Mouse (Mus musculus) fat pad, adult 2 months (tissue): Measurements from ENCODE around the gene Lgi1.

Experiments used
- DNase-seq: peaks from one replicate; pipeline ENCODE4 v3.0.0-alpha.2; 2011; ENCODE audit warnings: low read depth, low spot score; ENCODE audit errors: extremely low read depth

Gene Lgi1

DNA sequence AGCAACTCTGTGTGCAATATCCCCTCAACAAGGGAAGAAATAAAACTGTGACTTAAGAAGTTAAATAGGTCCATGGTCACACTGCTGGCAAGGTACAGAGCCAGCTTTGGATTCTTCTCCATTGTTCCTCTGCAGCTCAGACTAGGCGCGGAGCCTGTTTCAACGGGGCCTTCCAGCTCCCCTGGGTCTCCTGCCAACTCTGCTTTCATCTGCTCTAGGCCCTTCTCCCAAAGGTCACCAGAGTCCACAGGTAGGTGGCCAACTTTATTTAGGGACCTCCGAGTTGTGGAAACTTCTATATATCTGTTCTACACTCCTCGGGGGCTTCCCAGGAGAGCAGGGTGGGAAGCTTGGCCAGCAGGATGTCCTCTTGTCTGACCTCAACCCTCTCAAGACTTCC is 3.0 kb upstream of the Lgi1 start:
- no peak for DNase-seq

DNA sequence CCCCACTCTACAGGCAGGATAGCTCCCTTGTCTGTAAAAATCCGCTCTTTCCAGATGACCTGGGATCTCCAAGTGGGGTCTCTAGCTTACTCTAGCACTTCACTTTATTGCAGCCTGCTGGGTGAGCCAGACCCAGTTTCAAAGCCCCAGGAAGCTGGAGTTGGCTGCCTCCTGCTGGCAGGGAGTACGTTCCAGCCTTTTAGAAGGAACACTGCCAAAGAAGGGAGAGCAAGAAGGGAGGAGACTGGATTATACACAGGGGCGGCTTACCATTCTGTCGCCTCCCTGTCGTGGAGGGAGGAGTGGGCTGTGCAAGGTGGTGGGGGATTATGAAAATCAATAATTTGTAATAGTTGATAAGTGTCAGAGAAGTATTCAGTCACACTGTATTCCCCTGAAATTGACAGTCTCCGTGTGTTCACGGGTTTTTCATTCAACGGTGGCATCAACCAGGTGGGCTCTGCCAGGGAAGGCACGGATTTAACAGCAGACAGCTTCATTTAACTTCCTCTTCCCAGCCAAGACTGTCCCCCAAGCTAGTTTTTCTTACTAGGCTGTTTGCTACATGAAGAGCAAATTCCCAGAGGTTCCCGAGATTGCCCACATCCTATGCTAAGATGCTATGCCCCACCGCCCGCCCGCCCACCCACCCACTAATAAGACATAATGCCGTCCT is 369 bp upstream of the Lgi1 start:
- DNase-seq: no peak

DNA sequence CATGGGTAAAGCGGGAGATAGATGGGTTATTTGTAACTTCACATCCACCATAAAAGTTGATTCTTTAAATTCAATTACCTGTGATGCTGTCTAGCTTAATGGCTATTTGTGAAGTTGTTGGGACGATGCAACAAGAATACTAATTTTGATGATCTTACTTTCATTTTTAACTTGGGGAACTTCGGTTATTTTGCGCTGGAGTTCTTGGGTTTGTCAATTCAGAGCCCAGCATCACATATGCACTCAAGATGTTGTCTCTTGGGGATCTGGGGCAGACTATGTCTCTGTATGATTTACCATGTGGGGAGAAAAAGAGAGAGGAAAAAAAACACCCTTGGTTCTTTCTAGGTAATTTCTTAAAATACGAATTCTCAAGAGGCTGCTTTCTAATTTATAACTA is 1.4 kb downstream of the Lgi1 start:
- no peak for DNase-seq

DNA sequence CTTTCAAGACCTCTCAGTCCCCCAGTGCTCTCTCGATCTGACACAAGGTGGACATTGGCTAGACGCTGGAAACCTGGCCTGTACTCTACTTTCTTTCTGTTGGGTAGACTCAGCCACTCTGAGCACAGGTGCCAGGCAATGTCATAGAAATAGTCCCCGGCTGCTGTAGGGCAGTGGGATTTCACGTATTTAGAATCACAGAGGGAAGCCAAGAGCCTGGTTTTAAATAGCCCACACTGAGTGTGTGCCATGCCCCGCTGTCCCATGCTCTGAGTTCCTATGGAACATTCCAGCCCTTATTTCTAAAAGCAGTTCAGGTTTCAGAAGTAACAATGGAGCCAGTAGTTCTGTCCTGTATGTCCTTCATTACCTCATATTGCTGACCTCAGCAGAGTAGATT is 3.1 kb downstream of the Lgi1 start:
- DNase-seq: no peak

DNA sequence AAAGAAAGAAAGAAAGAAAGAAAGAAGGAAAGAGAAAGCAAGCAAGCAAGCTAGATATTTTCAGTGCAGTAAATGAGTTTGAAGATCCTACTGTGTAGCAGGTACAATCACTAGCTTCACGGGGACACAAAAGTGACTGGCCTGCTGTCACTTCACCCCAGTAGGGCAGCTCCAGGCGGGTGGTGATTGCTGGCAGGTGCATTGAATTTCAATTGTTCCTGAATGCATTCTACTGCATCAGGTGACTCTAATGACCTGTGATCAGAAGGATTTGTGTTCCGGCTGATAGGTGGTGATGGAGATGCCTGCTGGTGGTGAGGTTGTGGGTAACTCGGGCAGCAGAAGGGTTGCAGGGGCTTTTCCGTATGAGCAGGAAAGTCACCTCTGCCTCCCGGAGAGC is 6.7 kb downstream of the Lgi1 start:
- DNase-seq: no peak

DNA sequence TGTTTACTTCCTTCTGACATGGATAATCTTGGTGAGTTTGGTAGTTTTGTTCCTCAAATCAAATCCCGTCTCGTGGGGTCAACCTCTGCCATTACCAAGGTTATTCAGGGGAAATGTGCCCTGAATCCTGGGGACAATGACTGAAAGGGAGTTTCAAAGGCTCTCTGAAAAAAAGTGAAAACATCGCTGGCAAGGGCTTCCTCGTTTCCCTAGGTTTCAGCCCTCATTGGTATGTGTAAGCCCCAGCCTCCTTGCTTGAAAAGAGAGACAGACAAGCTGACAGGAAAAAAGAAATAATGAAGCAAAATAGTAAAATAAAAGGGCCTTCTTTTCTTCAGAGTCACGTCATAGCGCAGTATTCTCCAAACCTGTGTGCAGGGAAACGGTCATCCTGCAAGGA is 9.5 kb downstream of the Lgi1 start:
- DNase-seq: no peak

DNA sequence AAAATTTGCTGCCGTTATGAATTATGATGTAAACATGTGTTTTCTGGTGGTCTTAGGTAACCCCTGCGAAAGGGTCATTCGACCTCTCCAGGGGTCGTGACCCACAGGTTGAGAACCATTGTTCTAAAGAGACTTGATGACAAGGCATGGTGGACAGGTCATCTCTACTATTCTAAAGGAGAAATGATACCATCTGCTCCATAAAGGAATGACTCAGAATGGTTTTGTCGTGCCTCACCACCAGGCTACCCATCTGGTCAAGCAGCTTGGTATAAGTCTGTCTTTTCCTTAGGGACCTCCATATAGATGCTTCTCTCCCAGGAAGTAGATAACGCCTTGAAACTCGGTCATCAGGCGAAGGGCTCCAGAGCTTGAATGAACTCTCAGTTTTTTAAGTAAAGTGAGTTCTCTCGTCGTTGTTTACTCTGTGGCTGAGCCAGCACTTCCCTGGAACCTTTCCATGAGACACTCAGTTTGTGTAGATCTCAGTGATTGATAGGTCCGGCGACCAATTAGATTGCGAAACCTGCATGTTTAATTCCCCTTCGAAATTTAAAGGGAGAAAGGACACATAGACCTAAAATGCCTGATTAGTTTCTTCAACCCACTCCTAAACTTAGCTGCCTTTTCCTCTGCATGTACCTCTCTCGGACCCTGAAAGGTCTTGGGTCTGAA is 10.5 kb downstream of the Lgi1 start:
- DNase-seq: no peak

DNA sequence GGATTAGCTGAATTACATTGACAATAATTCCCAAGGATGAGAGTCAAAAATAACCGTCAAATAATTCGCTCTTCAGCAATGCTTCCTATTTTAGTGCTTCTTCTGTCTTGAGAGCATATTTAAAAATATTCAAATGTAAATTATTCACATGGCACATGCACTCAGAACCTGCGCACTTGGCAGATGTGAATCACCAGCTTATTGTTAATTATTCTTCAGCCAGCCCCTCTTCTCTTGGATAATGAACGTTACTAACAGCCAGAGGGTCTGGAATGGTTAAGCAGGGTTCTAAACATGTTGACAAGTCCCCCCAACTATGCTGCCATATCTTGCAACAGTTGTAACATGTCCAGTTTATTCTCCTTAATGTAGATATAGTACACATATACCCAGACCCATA is 11.9 kb downstream of the Lgi1 start:
- DNase-seq: no peak

DNA sequence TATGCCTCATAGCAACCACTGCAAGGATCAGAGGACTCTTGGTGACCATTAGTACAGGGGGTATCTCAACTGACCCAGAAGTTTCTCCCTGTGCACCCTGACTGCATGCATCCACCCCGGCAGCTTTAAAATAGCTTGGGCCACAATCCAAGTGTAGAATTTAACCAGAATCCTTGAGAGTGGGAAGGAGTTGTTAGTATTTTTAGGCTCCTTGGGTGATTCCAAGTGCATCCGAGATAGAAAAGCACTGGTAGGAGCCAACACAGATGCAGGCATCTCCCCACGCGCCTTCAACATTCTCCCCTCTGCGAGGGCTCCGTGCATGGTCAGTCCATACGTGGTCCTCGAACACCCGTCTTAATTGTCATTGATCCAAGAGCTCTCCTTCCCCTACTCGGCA is 15.9 kb downstream of the Lgi1 start:
- DNase-seq: no peak

DNA sequence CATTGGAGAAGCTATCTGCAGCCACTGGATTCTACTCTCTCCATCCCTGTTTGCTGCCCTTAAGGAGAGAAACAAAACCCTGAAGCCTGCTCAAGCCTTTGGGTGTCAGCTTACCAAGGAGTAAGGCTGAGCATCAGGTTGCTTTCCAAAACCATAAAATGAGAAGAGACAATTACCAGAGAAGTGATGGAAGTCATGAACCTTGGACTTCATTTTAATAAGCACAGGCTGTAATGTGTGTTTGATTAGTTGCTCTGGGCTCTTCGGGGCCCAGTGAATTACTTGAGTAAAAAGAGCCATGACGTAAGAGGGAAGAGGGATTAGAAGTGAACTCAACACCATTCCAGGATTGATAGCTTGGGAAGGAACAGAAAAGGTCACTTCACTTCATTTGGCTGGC is 18.1 kb downstream of the Lgi1 start:
- no peak for DNase-seq

DNA sequence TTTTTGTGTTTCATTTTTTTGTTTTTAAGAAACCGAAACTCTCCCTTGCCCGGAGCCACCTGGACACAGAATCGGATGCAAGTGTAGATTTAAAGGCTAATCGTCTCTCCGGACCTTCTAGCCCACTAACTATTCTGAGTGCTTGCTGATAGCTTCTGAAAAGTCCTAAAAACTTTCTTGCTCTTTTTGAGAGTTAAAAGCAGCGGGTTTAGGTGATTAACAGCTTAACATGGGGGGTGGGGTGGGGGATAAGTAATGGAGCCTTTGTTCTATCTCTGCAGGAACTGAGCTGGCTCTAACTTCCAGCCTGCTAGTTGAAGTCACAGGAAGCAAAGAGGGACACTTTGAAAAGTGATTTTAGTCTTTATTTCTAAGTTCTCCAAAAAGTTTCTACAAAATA is 24.2 kb downstream of the Lgi1 start:
- no peak for DNase-seq

DNA sequence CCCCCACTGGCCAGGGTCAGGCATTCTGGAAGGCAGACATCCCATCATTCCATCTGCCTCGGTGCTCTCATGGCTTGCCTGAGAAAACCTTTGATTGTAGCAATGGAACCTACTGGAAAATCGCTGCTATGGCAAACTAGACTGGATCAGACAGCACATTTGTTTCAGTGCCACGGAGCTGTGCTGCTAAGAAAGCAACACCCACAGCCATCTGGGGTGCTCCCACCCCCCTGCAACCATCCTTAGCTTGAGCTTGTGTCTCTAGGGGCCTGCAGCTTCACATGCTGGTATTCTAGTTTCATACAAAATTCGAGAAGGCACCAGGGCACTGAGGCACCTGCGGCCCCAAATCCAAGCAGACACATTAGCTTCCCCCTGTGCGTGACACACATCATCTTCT is 27.1 kb downstream of the Lgi1 start:
- DNase-seq: no peak

DNA sequence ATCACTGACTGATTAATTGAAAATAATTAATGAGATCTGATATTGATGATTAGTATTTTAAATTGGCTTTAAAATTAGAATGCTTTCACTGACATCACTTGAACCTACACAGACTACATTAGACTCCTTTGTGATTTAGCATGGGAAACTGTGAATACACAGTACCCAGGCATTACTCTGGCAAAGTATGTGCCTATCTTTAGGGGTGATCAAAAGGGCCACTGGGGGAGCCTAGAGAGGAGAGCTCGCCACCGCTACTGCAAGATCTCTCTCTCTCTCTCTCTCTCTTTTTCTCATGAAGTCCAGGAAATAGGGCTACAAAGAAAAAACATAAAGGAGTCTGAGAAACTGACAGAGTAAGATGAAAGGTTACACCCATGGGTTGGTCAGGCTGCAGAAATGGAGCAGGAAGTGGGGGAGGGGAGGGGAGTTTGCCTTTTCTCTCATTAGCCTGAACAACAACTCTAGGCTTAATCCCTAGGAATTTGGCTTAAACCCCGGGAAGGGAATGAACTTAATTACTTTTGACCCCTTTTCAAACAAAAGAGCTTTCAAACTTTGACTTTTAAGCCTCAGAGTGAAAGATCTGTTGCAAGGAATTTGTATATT is 33.8 kb downstream of the Lgi1 start:
- DNase-seq: no peak

DNA sequence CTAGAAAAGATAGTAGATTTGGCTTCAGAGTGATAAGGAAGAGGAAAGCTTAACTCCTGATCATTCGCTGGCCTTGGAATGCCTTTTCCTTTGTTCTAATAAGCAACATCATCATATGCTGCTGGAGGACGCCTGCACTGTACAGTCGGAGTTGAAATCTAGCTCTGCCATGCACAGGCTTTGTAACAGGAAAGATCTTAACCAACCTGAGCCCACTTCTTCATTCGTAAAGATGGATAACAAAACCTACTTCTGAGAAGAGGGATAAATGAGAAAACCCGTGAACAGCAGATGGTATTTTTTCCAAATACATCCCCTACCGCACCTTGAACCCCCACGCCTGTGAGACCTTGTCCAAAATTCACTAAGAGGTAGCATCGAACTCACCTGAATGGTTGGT is 43.8 kb downstream of the Lgi1 start:
- no peak for DNase-seq

DNA sequence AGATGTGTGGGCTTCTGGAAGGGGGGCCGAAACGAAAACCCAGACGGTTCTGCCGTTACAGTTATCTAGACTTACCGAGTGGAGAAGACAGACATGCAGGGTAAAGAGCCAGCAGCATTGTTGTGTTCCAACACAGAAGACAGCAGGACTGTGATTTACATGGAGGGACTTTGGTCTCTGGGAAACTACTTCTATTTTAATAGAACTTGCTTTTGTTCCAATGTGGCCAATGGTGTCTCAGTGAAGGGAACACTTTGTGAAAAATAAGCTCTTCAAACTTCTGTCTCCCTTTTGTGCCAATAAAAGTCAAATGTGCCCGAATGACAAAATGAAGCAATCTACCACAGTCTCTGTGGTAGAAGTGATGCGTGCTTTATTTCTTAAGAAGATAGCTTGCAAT is 50.8 kb downstream of the Lgi1 start:
- DNase-seq: no peak

DNA sequence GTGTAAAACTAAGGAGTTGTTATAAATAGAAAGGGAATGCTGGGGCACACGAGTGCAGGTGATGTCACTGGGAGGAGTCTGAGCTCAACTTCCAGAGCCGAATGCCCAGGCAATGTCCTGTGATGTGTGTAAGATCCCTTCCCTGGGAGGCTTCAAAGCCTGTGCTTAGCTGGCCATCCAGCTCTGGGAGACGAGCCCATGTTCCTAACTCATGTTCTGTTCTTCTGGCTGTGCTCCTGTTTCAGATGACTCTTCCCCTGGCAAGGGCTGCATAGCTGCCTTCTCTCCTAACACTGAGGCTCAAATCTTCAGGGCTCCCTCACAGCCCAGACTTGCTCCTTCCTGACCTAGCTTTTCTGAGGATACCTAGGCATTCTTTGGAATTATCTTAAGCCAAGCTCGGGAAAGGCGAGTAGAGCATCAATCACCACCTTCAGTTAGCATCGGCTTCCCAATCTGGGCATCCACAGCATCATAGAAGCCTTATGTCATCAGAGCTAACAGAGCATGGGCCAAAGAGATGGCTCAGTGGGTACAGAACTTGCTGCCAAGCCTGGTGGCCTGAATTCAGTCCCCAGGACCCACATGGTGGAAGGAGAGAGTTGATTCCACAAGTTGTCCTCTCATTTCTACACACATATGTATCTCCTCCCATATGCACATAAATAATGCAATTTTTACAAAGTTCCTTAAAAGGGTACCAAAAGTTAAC is 52.4 kb downstream of the Lgi1 start:
- DNase-seq: no peak

DNA sequence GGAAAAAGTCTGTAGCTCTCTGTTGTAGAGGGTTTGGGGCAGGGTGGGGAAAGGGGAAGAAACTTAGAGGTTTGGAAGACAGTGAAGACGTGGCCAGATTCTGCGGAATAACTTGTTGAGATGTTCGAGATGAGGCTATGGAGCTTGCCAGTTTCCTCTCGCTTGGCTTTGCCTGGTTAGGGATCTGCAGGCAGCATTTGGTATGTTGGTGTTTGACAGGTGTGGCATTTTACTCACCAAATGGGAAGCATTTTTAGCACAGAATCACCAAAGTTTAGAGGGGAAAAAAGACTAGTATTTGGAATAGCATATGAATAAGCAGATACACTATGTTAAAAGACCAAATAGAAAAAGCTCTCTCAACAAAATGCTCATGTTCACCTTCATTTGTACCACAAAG is 54.0 kb downstream of the Lgi1 start:
- no peak for DNase-seq

DNA sequence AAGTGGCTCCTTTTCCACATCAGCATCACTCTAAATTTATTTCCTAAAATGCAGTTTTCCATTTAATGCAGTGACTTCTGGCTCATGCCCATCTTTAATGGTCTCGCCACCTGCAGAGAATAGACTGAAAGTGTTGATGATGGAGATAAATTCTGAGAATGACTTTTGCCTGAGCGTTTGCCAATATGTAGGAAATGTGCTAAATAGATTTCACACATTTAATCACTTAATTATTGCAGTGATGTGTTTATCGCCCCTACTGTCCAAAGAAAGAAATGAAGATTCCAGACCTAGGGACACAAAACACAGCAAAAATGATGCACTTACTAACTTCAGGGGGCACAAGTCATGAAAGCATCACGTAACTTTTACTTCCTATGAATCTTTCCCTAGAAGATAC is 54.8 kb downstream of the Lgi1 start:
- no peak for DNase-seq

DNA sequence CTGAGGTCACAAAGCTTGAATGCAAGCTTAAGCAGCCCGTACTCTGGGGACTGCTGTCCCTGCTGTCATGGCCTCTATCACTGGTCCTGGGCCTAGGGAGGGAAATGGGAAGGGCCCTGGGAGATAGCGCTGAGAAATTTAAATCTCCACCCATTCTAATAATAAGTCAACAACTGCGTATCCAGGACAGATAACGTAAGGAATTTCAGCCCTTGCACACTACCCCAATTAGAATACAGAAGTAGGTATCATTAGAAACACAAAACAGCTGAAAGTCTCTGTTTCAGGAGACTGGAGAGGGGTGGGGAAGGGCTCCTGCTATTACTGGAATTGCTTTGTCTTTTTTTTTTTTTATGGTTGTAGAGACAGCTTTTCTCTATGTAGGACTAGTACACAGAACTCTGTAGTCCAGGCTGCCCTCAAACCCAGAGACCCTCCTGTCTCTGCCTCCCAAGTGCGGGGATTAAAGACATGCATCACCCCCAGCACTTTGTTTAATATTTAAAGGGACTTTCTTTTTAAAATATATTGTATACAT is 56.4 kb downstream of the Lgi1 start:
- DNase-seq: no peak

DNA sequence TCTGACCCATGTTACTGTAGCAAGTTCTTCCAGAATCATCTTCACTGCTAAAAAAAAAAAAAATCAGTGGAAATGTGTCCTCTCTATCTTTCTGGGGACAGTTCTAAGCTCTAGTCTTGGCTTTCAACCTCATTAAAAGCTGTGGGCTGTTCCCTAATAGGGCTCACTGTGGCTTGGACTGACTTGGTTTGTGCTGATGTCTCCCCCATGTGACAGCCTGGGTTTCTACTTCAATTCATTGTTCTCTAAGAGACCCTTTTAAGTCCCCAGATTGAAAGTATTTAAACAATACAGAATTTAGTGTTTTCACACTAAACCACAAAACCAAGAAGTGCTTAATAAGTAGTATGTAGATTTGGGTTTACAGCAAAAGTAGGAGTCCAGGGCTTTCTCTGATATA is 59.4 kb downstream of the Lgi1 start:
- no peak for DNase-seq

DNA sequence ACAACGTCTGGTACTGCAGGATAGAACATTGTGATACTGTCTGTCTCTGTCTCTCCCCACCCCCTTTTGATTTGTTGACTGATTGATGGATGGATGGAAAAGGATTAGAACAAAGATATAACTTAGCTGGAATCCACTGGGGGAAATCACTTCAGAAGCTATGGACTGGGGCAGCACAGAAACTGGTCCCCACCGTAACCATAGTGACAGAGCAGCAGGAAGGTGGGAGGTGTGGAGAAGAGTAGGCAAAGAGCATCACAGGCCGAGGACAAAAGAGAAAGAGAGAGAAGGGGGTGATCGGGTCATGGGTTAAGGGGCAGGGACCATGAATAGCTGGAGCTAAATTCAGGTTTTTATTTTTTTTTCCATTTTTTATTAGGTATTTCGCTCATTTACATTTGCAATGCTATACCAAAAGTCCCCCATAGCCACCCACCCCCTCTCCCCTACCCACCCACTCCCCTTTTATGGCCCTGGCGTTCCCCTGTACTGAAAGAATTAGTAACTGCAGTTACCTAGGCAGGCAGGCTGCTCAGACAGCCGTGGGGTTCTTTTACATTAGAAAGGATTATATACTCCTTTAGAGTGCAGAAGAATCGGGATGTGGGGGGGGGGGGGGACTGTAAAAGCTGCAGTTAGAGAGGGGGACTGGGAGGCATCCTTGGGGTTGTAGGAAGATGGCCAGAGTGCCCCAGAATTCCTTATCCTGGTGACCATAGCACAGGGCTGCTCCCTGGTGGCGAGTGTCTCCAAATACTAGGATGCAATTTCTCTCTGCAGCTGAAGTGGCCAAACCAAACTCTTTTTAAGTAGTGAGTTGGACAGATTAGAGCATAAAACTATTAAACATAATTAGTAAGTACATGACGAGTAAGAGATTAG is 60.1 kb downstream of the Lgi1 start:
- no peak for DNase-seq
